Mouse (Mus musculus): ENCODE measurements around the gene Chmp4b.

Chmp4b gene

GRCm38 (mm10) chr2:154682712-154683111 is 31.2 kb downstream of the Chmp4b start:
- DNase-seq (ENCODE audit: low read depth), result no peak

- DNase-seq (ENCODE audit: low read depth), result no peak
Measured at GRCm38 (mm10) chr2:154684901-154685470, 33.5 kb downstream of the Chmp4b start.

- no peak for DNase-seq (ENCODE audit: low read depth)
Measured at GRCm38 (mm10) chr2:154685772-154686171, 34.3 kb downstream of the Chmp4b start.

- DNase-seq (ENCODE audit: low read depth), result no peak
Measured at GRCm38 (mm10) chr2:154686819-154687218, 35.3 kb downstream of the Chmp4b start.

GRCm38 (mm10) chr2:154689391-154689790 is 37.9 kb downstream of the Chmp4b start:
- DNase-seq (ENCODE audit: low read depth), result no peak

- no peak for DNase-seq (ENCODE audit: low read depth)
Measured at GRCm38 (mm10) chr2:154690959-154691358, 39.5 kb downstream of the Chmp4b start.

GRCm38 (mm10) chr2:154693186-154693940 is 41.9 kb downstream of the Chmp4b start:
- no peak for DNase-seq (ENCODE audit: low read depth)

- no peak for DNase-seq (ENCODE audit: low read depth)
Measured at GRCm38 (mm10) chr2:154693941-154694256, 42.4 kb downstream of the Chmp4b start.

- no peak for DNase-seq (ENCODE audit: low read depth)
Measured at GRCm38 (mm10) chr2:154695690-154696089, 44.2 kb downstream of the Chmp4b start.

- no peak for DNase-seq (ENCODE audit: low read depth)
Measured at GRCm38 (mm10) chr2:154696660-154697059, 45.2 kb downstream of the Chmp4b start.

- no peak for DNase-seq (ENCODE audit: low read depth)
Measured at GRCm38 (mm10) chr2:154699360-154699759, 47.9 kb downstream of the Chmp4b start.

- DNase-seq (ENCODE audit: low read depth), result no peak
Measured at GRCm38 (mm10) chr2:154700177-154700576, 48.7 kb downstream of the Chmp4b start.

- DNase-seq (ENCODE audit: low read depth), result no peak
Measured at GRCm38 (mm10) chr2:154702637-154703315, 51.3 kb downstream of the Chmp4b start.

GRCm38 (mm10) chr2:154706526-154707280 is 55.2 kb downstream of the Chmp4b start:
- DNase-seq (ENCODE audit: low read depth), result no peak

GRCm38 (mm10) chr2:154707284-154707683 is 55.8 kb downstream of the Chmp4b start:
- no peak for DNase-seq (ENCODE audit: low read depth)

GRCm38 (mm10) chr2:154707830-154708385 is 56.4 kb downstream of the Chmp4b start:
- no peak for DNase-seq (ENCODE audit: low read depth)

GRCm38 (mm10) chr2:154711701-154712100 is 60.2 kb downstream of the Chmp4b start:
- no peak for DNase-seq (ENCODE audit: low read depth)

GRCm38 (mm10) chr2:154712271-154712677 is 60.8 kb downstream of the Chmp4b start:
- no peak for DNase-seq (ENCODE audit: low read depth)

GRCm38 (mm10) chr2:154713083-154713482 is 61.6 kb downstream of the Chmp4b start:
- DNase-seq (ENCODE audit: low read depth), result no peak

- DNase-seq (ENCODE audit: low read depth), result no peak
Measured at GRCm38 (mm10) chr2:154713964-154714363, 62.5 kb downstream of the Chmp4b start.

- peak; percentile 74 for DNase-seq (ENCODE audit: low read depth)
Measured at GRCm38 (mm10) chr2:154716586-154716985, 65.1 kb downstream of the Chmp4b start.

- peak; percentile 60 for DNase-seq (ENCODE audit: low read depth)
Measured at GRCm38 (mm10) chr2:154717081-154717480, 65.6 kb downstream of the Chmp4b start.

Measured in fibroblast of lung, adult 2 months (primary cell).